In genomic region chr9:118175411-118175810, GRCm38 (mm10) we compare ENCODE assay signal across 12 mouse cellular contexts.
"Had no signal": no experiment of that assay in that cellular context is flagged by ENCODE, and none has a peak within 500 bp of the region (broad histone marks: within the 10 kb centered on the region; RNA-seq: fewer than 3 reads in every experiment).

No protein-coding gene starts in this region.

- DNase-seq: gastrocnemius, postnatal 14 days; gastrocnemius, postnatal 36 days; heart, adult 18-20 months; heart, postnatal 10 days; heart, postnatal 36 days; kidney, adult 11 months; kidney, adult 2 months; kidney, adult 9 months; kidney, postnatal 14 days; kidney, postnatal 36 days; layer of hippocampus, adult 9-11 months; layer of hippocampus, postnatal 36 days had no signal
